In the genomic region with DNA sequence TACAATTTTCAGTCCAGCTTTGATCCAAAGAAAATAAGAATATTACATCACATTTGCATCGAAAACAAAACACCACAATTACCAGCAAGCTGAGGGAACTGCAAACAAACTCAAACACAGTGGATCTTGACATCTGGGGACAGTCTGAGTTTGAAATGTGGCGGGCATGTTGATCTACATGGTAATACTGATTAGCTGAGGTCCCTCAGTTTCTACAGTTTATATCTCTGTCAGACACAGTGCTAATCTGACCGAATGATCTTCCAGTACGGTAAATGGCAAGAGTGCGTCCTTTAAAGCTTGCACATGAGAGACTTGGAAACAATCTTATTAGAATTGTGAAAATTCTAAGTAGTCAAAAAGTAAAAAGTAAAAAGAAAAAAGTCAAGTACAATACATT, we compare ENCODE assay signal across 15 mouse cellular contexts.
"Had no signal": no experiment of that assay in that cellular context is flagged by ENCODE, and none has a peak within 500 bp of the region (broad histone marks: within the 10 kb centered on the region; RNA-seq: fewer than 3 reads in every experiment).

No protein-coding gene starts in this region.

- H3K4me2 ChIP-seq: kidney, embryonic 15.5 days; lung, embryonic 15.5 days; midbrain, embryonic 11.5 days; midbrain, embryonic 15.5 days; neural tube, embryonic 12.5 days; stomach, embryonic 15.5 days had no signal

- H3K9ac ChIP-seq: kidney, embryonic 15.5 days; lung, embryonic 15.5 days; midbrain, embryonic 15.5 days; neural tube, embryonic 12.5 days; stomach, embryonic 15.5 days had no signal

- H3K27ac ChIP-seq: kidney, embryonic 15.5 days; left cerebral cortex, adult 2 months; limb, embryonic 10.5 days; lung, embryonic 15.5 days; midbrain, embryonic 15.5 days; neural tube, embryonic 12.5 days; stomach, embryonic 15.5 days had no signal

- ATAC-seq: intestine, embryonic 16.5 days; midbrain, embryonic 15.5 days had no signal

- H3K27me3 ChIP-seq: kidney, embryonic 15.5 days; lung, embryonic 15.5 days; midbrain, embryonic 15.5 days; neural tube, embryonic 12.5 days; stomach, embryonic 15.5 days had no signal

- H3K4me3 ChIP-seq: kidney, embryonic 15.5 days; left cerebral cortex, adult 2 months; limb, embryonic 10.5 days; lung, embryonic 15.5 days; midbrain, embryonic 15.5 days; neural tube, embryonic 12.5 days; stomach, embryonic 15.5 days had no signal

- H3K9me3 ChIP-seq: kidney, embryonic 15.5 days; limb, embryonic 10.5 days; lung, embryonic 15.5 days; midbrain, embryonic 15.5 days; neural tube, embryonic 12.5 days; stomach, embryonic 15.5 days had no signal

- DNase-seq: kidney, adult 2 months; kidney, postnatal 14 days; lung, postnatal 14 days; retina, postnatal 1 day; thymus, adult 2 months; thymus, postnatal 36 days had no signal

- H3K4me1 ChIP-seq: kidney, embryonic 15.5 days; limb, embryonic 10.5 days; lung, embryonic 15.5 days; midbrain, embryonic 15.5 days; neural tube, embryonic 12.5 days; stomach, embryonic 15.5 days had no signal
